Mouse (Mus musculus) neutrophil, adult 65 days (primary cell): ENCODE results near the gene Cdk5. TPM values are rescaled to one million over a fixed set of nuclear protein-coding genes. Genes with fewer than 3 reads are reported as not detected.

Experiments
- total RNA-seq: library from RNA; stranded (reverse); gene quantifications from 2 replicates; pipeline ENCODE4 v1.2.4, GENCODE M21; 2023

Gene Cdk5
- total RNA-seq, result 25.8 and 33.8 TPM in 2 replicates

DNA sequence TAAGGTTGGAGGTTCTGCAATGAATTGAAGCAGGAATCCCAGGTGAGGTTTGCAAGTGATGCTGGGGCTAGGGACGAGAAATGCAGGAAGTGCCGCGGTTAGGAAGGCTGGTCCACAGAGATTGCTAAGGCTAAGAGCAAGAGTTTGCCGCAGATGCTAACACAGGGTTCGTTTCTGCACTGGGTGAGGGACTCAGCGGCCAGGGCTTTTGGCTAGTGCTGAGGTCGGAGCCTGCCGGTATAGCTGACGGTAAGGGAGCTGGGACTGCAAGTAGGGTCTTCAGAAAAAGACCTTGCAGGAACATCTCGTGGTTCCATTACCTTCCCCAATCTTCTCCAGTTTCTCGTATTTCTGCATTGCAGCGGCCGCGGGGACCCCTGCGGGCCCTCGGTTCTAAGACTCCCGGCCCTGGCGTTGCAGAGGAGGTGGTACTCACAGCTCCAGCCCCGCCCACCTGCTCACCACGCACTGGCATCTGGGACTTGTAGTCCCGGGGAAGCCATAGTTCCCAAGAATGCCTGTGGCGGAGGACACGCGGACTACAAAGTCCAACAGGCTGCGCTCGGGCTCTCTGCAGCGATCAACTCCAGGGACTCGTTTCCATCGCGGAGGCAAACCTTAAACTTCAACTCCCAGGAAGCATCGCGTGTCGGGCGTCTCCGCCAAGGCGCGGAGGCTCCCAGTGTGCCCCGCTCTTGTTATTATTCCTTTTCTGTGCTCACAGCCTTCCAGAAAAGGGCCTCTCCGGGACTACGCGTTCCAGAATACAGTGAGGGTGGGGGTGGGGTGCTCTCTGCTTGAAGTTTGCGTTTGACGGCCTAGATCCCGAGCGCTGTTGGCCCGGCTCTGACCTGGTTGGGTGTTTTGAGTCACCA is at the start of gene Cdk5, which contains the start of gene Slc4a2:
Gene Cdk5, minus strand, starts transcription at position 402 of the 875 bp plus-strand sequence.
Gene Slc4a2, plus strand, starts transcription at position 709 of the 875 bp plus-strand sequence.

DNA sequence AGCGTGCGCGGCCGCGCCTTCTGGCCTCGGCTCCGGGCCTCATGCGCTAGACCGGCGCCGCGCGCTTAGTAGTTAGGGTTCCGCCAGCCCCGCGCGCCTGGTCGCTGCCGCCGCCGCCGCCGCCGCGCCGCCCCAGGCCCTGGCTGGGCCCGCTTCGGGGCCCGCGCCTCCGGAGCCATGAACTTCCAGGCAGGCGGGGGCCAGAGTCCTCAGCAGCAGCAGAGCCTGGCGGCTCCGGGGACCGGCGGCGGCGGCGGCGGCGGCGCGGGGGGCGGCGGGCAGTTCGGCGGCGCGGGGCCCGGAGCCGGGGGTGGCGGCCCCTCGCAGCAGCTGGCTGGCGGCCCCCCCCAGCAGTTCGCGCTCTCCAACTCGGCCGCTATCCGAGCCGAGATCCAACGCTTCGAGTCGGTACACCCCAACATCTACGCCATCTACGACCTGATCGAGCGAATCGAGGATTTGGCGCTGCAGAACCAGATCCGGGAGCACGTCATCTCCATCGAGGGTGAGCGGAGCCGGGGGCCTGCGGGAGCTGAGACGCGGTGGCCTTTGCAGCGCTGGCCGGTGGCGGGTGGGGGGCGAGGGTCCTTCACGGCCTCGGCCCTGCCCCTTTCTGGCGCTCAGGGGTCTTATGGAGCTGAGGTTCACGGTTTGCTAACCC is 28.8 kb upstream of the Cdk5 start, which contains the start of gene Agap3:
Gene Agap3, plus strand, starts transcription at position 148 of the 661 bp plus-strand sequence.

DNA sequence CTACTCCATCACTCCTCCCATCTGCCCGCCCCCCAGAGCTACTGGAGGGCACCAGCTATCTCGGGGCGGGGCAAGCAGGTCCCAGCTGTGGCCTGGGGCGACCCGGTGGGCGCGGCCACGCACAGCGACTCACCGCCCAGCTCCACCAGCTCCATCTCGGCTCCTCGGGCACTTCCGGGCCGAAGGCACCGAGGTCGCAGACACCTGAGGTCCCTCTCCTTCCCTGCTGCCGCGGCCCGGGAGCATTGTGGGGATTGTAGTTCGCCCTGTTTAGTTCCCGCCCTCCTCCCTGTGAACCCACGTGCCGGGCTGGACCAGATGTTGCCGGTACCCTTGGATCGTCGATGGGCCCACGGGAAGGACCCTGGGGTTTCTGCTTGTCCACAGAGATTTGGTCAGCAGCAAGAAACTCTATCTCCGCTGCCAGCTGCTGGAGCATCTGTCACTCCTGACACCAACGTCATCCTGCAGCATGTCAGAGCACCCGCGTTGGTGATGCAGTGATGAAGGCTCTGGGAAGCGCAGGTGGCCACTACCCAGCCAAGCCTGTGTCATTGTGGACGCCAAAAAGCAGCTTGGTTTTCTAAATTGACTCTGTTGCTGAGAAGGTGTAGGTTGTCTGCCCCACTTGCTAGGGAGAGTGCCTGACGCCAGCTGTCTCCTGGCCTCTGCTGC is 24.4 kb upstream of the Cdk5 start, which contains the start of gene Tmub1:
Gene Tmub1, minus strand, starts transcription at position 231 of the 675 bp plus-strand sequence.

DNA sequence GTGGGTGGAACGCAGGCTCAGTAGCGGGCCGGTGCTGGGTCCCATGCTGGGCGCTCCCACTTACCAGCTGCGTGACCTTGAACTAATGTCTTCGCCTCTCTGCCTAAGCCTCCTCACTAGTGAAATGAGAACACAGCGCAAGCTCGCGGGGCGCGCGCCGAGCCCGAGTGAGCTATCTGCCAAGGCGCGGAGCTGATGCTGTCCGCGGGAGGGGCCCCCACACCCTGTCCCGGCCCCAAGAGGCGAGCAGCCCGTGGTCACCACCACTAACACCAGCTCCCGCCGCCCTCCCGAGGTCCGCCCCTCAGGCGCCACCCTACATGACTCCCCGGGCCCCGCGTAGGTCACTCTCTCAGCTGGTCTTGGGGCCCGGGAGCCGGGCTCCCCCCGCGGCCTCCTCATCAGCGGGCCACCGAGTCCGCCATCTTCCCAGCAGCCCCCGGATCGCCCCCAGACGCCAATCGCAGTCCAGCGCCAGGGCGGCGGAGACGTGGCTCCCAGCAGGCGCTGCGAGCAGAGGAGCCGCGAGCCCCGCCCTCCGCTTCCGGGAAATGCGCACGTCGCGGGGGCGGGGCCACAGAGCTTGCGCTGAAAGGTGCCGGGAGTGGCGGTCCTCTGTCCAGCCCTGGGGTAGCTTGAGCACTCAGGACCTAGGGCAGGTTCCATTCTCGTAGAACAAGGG is 21.6 kb upstream of the Cdk5 start, which contains the start of gene Fastk:
Gene Fastk, minus strand, starts transcription at position 542 of the 682 bp plus-strand sequence.

DNA sequence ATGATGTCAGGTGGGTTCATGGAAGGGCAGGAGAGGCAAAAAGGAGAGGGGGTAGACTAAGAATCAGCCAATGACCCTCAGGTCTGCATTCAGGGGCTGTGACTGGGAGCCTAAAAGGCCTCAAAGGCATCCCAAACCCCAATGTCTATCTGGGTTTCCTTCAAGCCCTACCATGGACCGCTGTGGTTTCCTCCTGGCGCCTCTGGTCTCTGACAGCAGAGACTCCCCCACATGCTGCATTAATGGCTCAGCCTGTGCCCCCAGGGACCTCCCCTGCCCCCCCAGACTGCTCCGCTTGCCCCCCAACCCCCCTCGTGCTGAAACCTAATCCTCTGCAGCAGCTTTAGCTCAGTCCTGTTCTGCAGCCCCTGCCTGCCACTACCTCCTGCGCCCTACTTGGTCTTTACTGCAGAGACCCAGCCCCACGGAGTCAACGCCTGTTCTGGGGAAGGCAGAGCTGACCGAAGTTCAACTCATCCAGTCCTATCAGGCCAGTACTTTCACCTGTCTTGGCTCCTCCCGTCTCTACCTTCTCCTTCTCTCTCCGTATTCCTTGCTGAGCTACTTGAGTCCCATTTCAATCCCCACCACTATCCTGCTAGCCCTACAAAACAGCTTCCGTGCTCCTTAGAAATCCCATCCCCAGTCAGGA is 10.2 kb downstream of the Cdk5 start, which contains the start of gene Asic3:
Gene Asic3, plus strand, starts transcription at position 351 of the 652 bp plus-strand sequence.

DNA sequence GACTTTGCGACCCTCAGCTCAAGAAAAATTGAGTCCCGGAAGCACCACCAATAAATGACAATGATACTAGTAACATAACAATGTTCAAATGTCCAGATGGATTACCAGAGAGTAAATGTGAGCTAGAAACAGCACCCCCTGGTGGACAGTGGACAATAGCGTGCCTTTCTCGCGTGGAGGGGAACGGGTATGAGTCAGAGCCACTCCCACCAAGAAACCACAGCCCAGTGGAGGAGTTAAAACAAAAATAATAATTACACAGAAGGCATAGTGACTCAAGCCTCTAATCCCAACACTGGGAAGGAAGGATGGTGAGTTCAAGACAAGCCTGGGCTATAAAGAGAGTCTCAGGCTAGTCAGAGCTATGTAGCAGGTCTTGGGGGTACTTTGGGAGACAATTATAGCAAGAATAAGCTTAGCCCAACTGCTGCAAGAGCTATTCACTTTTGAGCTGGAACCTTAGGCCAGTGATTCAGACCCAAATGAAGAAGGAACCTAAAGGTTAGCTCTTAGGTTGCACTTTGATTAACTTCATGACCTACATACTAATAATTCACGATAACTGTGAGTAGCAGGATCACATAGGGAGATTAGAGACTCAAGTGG is 29.8 kb downstream of the Cdk5 start, which contains the start of gene Abcb8:
Gene Abcb8, plus strand, starts transcription at position 272 of the 606 bp plus-strand sequence.

DNA sequence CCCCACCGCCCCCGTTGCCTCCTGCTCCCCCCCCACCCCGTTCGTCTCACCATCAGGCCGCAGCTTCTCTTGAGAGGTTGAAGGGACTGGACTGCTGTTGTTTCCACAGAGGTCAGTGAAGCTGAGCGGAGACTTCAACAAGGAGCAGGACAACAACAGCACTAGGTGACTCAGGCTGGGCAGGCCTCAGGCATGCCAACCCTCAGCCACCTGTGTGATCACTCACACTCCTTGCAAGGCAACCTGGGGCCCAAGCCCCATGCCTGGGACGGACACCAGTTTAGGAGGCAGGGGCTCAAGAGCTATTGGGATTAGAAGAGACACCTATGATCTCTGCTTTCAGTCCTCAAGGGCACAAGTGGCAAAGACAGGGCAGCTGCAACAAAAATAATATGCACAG is 31.5 kb downstream of the Cdk5 start, which contains the start of gene Atg9b:
Gene Atg9b, minus strand, starts transcription at position 280 of the 400 bp plus-strand sequence.

Other genes starting within 250 kb of the Cdk5 start
- gene Kcnh2, start 71.9 kb downstream of the Cdk5 start, total RNA-seq, result 0.47 TPM in 1 of 2 replicates, not detected in the other
- not detected in 2 replicates for gene Nos3, start 58.7 kb downstream of the Cdk5 start, total RNA-seq
- gene Atg9b, start 31.4 kb downstream of the Cdk5 start, total RNA-seq, result 0.88 and 1.4 TPM in 2 replicates
- gene Abcb8, start 29.9 kb downstream of the Cdk5 start, total RNA-seq, result 7.5 and 10.0 TPM in 2 replicates
- not detected in 2 replicates for gene Asic3, start 10.1 kb downstream of the Cdk5 start, total RNA-seq
- gene Slc4a2, start 307 bp upstream of the Cdk5 start, total RNA-seq, result 45.7 and 72.9 TPM in 2 replicates
- 24.9 and 28.9 TPM in 2 replicates for gene Fastk, start 21.8 kb upstream of the Cdk5 start, total RNA-seq
- 10.6 and 10.8 TPM in 2 replicates for gene Tmub1, start 24.3 kb upstream of the Cdk5 start, total RNA-seq
- 19.1 and 29.0 TPM in 2 replicates for gene Agap3, start 28.6 kb upstream of the Cdk5 start, total RNA-seq
- not detected in 2 replicates for gene Gbx1, start 103.7 kb upstream of the Cdk5 start, total RNA-seq
- not detected in 2 replicates for gene Asb10, start 117.4 kb upstream of the Cdk5 start, total RNA-seq
- not detected in 2 replicates for gene 4931409K22Rik, start 133.3 kb upstream of the Cdk5 start, total RNA-seq
- 19.1 and 28.7 TPM in 2 replicates for gene Abcf2, start 153.9 kb upstream of the Cdk5 start, total RNA-seq
- gene Chpf2, start 163.2 kb upstream of the Cdk5 start, total RNA-seq, result 17.2 and 24.3 TPM in 2 replicates
- gene Smarcd3, start 200.9 kb upstream of the Cdk5 start, total RNA-seq, result 0.16 and 0.28 TPM in 2 replicates